Mouse (Mus musculus) layer of hippocampus, adult 18-20 months (tissue): ENCODE measurements around the gene Cntd1. TPM values are rescaled to one million over a fixed set of nuclear protein-coding genes. Genes with fewer than 3 reads are reported as not detected.

Experiments
- DNase-seq, 2 experiments: peaks; one replicate each; pipeline ENCODE4 v3.0.0; 2022; ENCODE audit warnings: low spot score in 2 of 2
- long read RNA-seq: library from polyadenylated mRNA; stranded (forward); transcript quantifications from one replicate; pipeline ENCODE4 v2.0.0, GENCODE M21; 2021
- total RNA-seq, 2 experiments: library from RNA; stranded (reverse); gene quantifications; 2 replicates each; pipeline ENCODE4 v1.2.3; 2021

Cntd1 gene
- under 1 TPM; 0.30 to 0.47 TPM for total RNA-seq
- long read RNA-seq: 0 reads

DNA sequence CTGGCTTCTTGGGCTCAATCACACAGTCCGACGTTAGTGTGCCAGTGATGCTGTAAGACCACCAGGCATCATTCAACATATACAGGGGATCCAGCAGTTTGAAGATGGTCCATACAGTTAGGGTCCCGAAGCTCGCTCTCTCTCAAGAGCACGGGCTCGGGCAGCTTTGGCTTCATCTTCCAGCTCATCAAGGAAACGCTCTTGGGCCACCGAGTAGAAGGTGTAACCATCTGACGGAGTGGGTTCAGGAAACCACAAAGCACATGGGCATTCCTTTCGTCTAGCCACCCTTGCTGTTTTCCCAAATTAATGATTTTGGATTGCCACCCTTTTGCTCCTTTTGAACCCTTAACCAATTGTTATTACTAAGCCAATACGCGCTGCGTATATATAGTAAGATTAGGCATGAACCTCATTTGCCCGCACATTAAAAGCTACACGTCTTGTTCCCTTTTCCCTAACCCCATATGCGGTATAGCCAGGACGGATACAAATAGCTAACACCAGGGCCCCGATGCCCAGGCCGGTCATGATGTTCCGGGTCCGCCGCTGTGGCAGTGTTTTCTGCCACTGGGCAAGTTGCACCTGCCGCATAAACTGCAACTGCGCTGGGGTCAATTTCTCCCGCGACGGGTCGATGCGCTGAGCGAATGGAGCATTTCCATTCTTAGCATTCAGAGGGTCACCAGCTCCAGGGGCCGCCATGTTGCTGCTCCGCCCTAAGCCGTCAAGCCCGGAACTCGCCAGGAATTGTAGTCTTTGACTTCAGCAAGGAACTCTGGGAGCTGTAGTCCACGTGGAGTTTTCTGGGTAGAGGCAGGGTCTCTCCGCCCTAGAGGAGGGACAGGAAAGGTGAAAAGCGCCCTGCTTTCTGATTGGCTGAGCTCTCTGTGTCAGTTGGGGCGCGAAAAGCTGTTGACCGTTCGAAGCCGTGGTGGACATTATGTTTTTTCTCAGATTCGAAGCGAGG, at the start of gene Cntd1, which contains the start of gene Coa3:
Gene Cntd1, plus strand, starts transcription at position 790 of the 970 bp plus-strand sequence.
Gene Coa3, minus strand, starts transcription at position 892 of the 970 bp plus-strand sequence.
- DNase-seq: peak; percentile 84 to 91

DNA sequence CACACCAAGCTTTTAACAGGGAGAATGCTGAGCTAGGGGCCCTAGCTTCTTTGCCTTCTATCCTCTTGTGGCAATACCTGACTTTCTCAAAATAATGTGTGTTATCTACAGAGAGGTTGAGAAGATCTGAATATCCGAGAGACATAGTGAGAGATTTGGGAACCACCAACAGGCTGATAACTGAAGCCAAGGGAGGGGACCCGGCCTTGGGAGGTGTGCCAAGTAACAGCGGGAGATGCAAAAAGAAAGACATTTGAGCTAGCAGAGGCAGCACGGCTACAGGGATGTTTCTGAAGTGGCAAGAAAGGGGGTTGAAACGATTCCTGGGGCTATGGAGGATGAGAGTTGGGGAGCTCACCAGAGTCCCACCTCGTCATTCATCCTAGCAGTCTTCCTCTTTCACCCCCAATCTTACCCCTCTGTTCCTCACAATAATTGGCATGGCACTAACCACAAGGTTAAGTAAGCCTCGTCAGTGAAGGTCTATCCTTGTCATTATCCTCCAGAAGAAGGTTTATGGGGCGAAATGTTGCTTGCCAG, 49.4 kb upstream of the Cntd1 start:
- no peak for DNase-seq

DNA sequence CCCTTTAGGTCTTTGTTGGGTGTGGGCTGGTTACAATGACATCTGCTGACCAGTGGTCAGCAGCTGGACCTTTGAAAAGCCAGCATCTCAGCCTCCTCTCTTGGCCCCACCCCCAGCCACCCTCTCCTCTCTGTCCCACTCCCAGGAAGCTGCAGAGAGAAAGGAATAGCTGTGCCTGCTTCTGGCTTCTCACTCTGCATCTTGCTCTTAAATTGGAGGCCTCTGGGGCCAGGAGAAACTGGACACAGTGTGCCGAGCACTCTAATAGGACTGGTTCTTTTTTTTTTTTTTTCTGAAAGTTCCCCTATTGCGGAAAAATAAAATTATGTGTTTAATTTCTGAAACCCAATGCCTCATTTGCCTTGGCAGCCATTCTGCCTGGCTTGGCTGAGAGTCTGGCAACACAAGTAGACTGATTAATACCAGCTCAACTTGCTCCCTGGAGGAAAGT, 48.7 kb upstream of the Cntd1 start:
- DNase-seq: peak; percentile 30 to 56

GRCm38 (mm10) chr11:101230526-101230925, 48.3 kb upstream of the Cntd1 start:
- no peak for DNase-seq

- DNase-seq: peak; percentile 9 to 44
Measured at GRCm38 (mm10) chr11:101230991-101231871, 47.6 kb upstream of the Cntd1 start.

- no peak for DNase-seq
Measured at GRCm38 (mm10) chr11:101232010-101232839, 46.6 kb upstream of the Cntd1 start.

DNA sequence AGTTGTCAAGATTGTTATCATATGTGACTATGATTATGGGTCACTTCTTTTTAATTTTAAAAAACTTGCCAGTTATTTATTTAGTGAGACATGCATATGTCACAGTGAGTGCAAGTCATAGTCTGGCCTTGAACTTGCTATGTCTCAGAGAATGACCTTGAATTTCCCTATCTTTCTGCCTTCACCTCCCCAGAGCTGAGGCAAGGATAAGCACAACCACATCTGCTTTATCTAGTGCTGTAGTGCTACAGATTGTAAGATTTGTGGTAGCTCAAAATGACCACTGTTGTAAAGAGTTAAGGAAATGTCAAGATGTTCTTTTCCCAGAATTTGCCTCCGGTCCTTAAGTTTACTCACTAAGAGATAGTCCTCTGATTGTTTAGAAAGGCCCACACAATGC, 45.6 kb upstream of the Cntd1 start:
- DNase-seq: no peak

DNA sequence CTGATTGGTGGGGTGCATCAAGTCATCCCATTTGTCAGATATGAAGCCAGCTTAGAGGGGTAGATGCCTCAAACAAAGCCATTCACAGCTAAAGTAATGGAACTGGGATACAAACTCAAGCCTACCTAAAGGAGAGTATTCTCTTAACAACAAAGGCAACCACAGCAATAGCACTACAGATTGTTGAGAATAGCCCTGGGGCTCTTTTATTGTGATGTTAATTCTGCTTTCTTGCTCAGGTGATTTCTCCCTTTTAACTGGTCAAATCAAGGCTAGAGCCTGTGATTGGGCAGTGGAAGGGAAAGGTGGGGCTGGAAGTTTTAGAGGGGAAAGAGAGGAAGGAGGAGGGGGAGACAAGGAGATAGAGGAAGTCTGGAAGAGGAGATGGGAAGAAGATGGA, 44.7 kb upstream of the Cntd1 start:
- no peak for DNase-seq

GRCm38 (mm10) chr11:101235429-101235828, 43.4 kb upstream of the Cntd1 start:
- no peak for DNase-seq

- DNase-seq: no peak
Measured at GRCm38 (mm10) chr11:101236782-101237181, 42.0 kb upstream of the Cntd1 start.

DNA sequence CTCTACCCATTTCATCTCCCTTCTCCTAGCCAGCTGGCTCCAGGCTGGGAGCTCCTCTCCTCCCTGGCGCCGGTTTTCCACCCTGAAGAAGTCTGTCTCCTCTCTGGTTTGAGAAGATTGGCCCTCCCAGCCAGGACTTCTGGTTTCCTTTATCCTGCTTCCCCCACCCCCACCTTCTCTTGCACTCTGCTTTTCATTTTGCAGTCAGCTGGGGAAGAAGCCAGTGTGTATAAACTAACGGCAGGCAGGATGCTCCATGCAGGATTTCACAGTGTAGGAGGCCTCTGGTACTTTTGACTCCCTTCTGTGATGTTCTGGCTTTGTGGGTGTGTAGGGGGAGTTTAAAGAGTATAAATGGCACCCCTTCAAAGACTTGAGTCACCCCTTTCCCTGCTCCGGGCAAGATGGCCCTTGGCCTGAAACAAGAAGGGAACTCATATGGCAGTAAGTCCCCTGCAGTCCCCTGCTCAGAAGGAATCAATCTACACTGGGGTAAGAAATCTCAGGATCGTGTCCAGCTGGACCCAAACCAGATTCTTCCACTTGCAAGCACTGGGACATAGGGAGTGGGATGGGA, 40.7 kb upstream of the Cntd1 start:
- DNase-seq: peak; percentile 39 to 74

- no peak for DNase-seq
Measured at GRCm38 (mm10) chr11:101245071-101245470, 33.7 kb upstream of the Cntd1 start.

GRCm38 (mm10) chr11:101245855-101246701, 32.7 kb upstream of the Cntd1 start, which contains the start of gene Ramp2:
Gene Ramp2 (plus strand): TSS chr11:101246028.
- peak in 1 of 2 experiments; percentile 54 for DNase-seq

- no peak for DNase-seq
Measured at GRCm38 (mm10) chr11:101246702-101247012, 32.2 kb upstream of the Cntd1 start.

GRCm38 (mm10) chr11:101247521-101248030, 31.2 kb upstream of the Cntd1 start:
- no peak for DNase-seq

GRCm38 (mm10) chr11:101248258-101248994, 30.4 kb upstream of the Cntd1 start:
- DNase-seq: peak; percentile 51 to 88

DNA sequence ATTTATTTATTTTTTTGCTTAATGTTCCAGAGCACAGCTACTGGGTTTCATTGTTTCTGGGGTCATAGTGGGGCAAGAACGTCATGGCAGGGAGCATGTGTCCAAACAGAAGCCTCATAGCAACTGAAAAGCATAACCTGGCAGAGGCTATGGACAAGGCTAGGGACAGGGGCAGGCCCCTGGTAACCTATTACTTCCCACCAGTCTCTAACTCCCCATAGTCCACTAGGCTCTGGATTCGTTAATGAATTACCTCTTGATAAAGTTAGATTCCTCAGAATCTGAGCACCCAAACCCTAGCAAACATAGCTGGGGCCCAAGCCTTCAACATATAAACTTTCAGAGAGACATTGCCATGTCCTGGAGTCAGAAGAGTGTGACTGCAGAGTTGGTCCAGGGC, 27.8 kb upstream of the Cntd1 start:
- DNase-seq: no peak

DNA sequence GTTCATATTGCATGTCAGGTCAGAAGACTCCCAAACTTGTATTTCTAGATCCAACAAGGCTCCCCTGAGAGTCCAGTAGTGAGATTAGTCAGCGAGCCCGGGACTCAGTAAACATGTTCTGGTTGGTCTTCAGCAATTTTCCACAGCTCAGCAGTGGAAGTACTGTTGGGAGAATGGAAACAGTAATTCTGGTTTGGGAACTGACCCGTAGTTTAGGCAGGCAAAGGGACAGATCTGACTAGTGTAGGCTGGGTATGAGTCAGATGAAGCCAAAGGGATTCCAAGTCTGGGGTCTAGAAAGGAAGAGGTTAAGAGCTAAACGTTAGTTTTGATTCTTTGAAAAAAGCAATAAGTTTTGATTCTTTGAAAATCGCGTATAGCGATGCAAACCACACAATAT, 25.9 kb upstream of the Cntd1 start:
- DNase-seq: no peak
